Mouse (Mus musculus): ENCODE data around the gene Slc22a3. TPM values are rescaled to one million over a fixed set of nuclear protein-coding genes. Genes with fewer than 3 reads are reported as not detected.

The Slc22a3 gene
- 0.22 TPM for polyA plus RNA-seq (2015; fragmentation: Illumina TruSeq; extraction: RNeasy Lipid Tissue Mini Kit (QIAGEN cat#74804); ENCODE audit: insufficient read depth, low read depth, low replicate concordance)

DNA sequence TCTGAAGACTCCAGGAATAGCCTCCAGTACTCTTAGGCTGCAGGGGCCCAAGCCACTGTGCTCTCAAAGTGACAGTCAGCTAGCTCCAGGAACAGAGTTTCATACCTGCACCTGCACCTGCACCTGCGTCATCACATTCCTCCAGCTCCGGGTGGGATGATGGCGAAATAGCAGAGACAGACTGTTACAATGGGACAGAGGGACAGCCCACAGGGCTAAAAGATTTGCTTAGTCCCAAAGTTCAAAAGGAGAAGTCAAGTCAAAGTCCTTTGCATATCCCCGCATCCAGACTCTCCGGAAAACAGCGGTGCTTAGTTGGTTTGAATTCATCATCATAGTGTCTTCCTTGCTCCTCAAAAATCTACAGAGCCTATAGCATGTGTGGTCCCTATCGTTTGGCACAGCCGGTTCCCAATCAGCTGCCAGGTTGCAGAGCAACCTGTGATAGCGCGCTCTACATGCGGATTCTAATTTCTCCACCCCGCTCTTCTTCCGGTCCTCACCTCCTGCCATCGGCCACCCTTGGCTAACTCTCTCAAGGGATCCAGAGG, at the start of gene Slc22a3:
Gene Slc22a3 (minus strand): TSS at position 51 of the 551 bp plus-strand sequence.

DNA sequence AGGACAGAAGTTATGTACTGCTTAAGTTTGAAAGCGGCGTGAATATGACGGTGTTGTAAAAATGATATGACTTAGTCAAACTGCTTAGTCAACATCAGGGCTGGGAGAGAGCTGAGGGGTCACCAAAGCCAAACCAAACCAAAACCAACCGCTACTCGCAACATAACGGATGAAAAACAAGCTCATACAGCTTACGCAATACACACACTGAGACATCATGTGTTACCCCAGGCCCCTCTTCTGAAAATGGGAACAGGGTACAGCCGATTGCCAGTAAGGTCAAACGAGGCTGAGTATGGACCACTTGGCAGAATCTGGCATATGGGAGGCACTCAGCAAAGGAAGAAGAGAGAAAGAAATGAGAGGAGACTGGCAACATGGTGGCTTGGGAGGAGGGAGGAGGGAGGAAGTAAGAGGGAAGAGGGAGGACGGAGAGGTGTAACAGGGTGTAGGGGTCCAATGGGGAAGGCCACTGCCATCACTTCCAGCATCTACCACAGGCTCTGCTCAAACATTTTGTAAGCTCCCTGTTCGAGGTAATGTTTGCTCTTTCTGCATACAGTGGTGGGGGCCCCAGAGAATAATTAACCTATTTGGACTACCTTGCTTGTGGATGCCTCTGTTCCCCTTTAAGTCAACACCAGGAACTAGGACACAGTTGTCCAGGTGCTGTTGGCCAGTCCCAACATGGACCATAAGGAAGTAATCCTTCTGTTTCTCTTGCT, 129.4 kb downstream of the Slc22a3 start, which contains the start of gene Plg:
Gene Plg (plus strand): TSS at position 628 of the 725 bp plus-strand sequence.

Other genes with a start within 250 kb of the Slc22a3 start
- gene Map3k4, start 188.9 kb downstream of the Slc22a3 start, polyA plus RNA-seq (2015; fragmentation: Illumina TruSeq; extraction: RNeasy Lipid Tissue Mini Kit (QIAGEN cat#74804); ENCODE audit: insufficient read depth, low read depth, low replicate concordance), result 3.9 TPM
- not detected for gene Plg, start 129.1 kb downstream of the Slc22a3 start, polyA plus RNA-seq (2015; fragmentation: Illumina TruSeq; extraction: RNeasy Lipid Tissue Mini Kit (QIAGEN cat#74804); ENCODE audit: insufficient read depth, low read depth, low replicate concordance)
- not detected for gene Slc22a2, start 76.4 kb upstream of the Slc22a3 start, polyA plus RNA-seq (2015; fragmentation: Illumina TruSeq; extraction: RNeasy Lipid Tissue Mini Kit (QIAGEN cat#74804); ENCODE audit: insufficient read depth, low read depth, low replicate concordance)
- not detected for gene Slc22a1, start 168.1 kb upstream of the Slc22a3 start, polyA plus RNA-seq (2015; fragmentation: Illumina TruSeq; extraction: RNeasy Lipid Tissue Mini Kit (QIAGEN cat#74804); ENCODE audit: insufficient read depth, low read depth, low replicate concordance)

All from pancreas, adult 10 weeks (tissue).